Mouse (Mus musculus): ENCODE data around the gene Kcnj6.

Gene Kcnj6

DNA sequence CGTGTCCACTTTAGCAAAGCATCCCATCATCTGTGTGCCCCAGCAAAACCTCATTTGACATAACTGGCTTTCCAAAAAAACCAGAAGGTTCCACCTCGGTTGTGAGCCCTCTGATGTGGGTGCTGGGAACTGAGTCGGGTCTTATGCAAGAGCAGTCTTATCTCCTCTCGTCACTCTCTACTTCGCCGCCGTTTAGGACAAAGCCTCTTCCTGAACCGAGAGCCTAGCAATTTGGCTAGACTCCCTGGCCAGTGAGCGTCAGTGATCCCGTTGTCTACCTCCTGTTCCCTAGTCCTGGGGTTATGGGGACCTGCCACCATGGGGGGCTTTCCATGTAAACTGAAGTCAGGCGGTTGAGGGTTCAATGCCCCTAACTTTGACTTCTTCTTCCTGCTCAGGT lies 280.4 kb downstream of the Kcnj6 start:
- DNase-seq (ENCODE audit: low spot score in 2 of 2) = no peak

DNA sequence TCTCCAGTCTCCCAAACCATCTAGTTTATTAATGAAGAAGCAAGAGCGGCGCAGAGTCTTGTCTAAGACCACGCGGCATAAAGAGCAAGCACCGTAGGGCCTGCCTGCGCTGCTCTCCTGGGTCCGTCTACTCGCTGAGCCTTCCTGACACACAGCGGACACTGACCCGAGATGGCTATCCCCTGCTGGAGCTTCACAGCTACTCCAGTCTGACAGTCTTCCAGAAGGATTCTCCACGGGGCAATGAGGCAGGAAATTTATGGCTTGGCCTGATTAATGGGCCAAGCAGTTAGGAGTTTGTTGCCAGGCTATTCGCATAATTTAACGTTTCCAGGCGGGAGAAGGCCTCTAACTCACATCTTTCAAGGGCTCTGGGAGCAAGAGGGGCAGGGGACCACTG lies 283.0 kb downstream of the Kcnj6 start:
- no peak for DNase-seq (ENCODE audit: low spot score in 2 of 2)

DNA sequence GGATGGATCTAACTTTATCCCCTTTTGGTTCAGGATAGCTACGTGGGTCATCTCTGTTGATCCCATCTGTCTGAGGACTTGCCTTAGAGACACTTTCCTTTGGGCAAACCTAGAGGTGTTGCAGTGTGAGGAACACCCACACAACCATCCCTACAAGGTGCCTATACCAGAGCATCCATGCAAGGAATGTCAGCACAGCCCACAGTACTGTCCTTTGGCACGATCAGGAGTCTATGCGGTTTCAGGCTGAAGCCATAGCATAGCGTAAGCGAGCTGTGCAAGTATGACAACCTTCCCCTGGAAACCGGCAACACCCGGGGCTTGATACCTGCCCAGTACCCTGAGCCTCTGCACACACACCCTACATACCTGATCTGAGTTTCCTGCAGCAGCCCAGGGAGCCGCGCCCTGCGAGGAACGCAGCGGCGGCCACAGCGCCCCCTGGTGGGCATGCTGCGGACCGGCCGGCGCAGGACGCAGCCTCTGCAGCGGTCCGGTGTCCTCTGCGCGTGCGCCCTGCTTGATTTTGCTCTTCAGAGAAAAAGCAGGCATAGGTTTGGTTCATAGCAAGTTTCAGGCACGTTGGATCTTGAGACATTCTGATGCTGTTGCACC lies 283.9 kb downstream of the Kcnj6 start:
- peak; percentile 55 to 64 for DNase-seq (ENCODE audit: low spot score in 2 of 2)

DNA sequence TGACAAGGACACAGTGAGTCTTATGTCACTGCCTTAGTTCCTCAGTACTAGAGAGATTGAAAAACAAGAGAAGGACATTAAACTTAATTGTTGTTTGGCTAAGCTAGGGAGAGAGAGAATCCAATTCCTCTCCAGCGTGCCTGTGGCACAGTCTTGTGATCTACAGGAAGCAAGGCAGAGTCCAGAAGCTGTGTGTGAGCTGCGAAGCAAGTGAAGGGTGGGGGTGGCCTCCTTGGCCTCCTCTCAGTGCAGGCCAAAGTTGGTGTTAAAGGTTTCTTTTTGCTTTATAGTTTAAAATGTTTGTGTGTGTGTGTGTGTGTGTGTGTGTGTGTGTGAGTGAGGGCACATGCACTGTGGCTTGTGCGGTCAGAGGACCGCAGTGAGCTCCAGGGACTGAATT lies 295.5 kb downstream of the Kcnj6 start:
- DNase-seq (ENCODE audit: low spot score in 2 of 2) = no peak

DNA sequence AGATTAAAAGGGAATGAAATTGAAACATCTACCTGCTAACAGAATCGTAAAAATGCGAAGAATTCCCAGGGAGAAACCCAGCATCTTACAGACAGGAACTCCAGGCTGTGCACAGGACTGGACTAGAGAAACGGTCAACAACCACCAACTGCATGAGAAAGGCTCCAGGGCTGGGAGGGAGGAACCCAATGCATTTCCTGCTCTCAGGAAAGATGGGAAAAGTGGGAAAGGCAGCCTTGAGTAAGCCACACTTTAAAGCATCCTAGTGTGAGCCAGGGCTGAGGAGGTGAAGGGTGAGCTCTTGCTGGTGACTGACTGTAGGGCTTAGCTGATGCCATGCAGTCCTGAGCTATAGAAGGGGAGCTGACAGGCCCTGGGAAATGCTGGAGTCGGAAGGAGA lies 296.4 kb downstream of the Kcnj6 start:
- no peak for DNase-seq (ENCODE audit: low spot score in 2 of 2)
